Mouse (Mus musculus) liver, embryonic 14.5 days (tissue): ENCODE measurements around the gene Rtel1. TPM values are rescaled to one million over a fixed set of nuclear protein-coding genes. Genes with fewer than 3 reads are reported as not detected.

Experiments
- ATAC-seq: fragments of 200-750 bp; cut with Nextera tagmentation; 2 replicates; pipeline ENCODE4 v1.8.0; 2017; ENCODE audit warnings: moderate number of reproducible peaks, mild to moderate bottlenecking, moderate library complexity; ENCODE audit not compliant: insufficient read depth
- DNase-seq, 3 experiments: peaks; one replicate each; pipeline ENCODE4 v3.0.0-alpha.2; 2012 to 2013; ENCODE audit warnings: low read depth in 3 of 3, low spot score in 3 of 3
- H3K27ac ChIP-seq: fragments of 300-500 bp; sonication (generic); 2 replicates; pipeline ENCODE4 v1.5.1; 2014; ENCODE audit warnings: moderate library complexity, mild to moderate bottlenecking, control low read depth, inconsistent platforms
- H3K27me3 ChIP-seq: fragments of 300-500 bp; sonication (generic); 2 replicates; pipeline ENCODE4 v1.6.1; 2014; ENCODE audit warnings: mild to moderate bottlenecking, low read length, moderate library complexity; ENCODE audit not compliant: control insufficient read depth, insufficient read depth
- H3K36me3 ChIP-seq: fragments of 300-500 bp; sonication (generic); replicated peaks from 2 replicates; pipeline ENCODE4 v1.6.1; 2014; ENCODE audit warnings: low read depth; ENCODE audit not compliant: control insufficient read depth, insufficient read depth
- H3K4me1 ChIP-seq, 2 experiments: fragments of 200-500 bp in 1 of 2; fragments of 300-500 bp in 1 of 2; sonication (generic) in 1 of 2; replicated peaks; 2 replicates each; pipeline ENCODE4 v1.6.1; 2012 to 2014; ENCODE audit warnings: antibody characterized with exemption in 1 of 2, inconsistent platforms in 1 of 2, low read length in 1 of 2; ENCODE audit not compliant: control insufficient read depth in 2 of 2, insufficient read depth in 2 of 2
- H3K4me2 ChIP-seq: fragments of 300-500 bp; sonication (generic); 2 replicates; pipeline ENCODE4 v1.6.1; 2014; ENCODE audit warnings: low read depth, mild to moderate bottlenecking, control low read depth, moderate library complexity
- H3K4me3 ChIP-seq, 2 experiments: fragments of 200-500 bp in 1 of 2; fragments of 300-500 bp in 1 of 2; sonication (generic) in 1 of 2; 2 replicates each; pipeline ENCODE4 v1.5.1; 2012 to 2014; ENCODE audit warnings: low read depth in 2 of 2, low read length in 2 of 2, mild to moderate bottlenecking in 2 of 2, control low read depth in 1 of 2, inconsistent platforms in 1 of 2, moderate library complexity in 1 of 2; ENCODE audit not compliant: insufficient read depth in 1 of 2
- H3K9ac ChIP-seq: fragments of 300-500 bp; sonication (generic); replicated peaks from 2 replicates; pipeline ENCODE4 v1.6.1; 2014; ENCODE audit warnings: mild to moderate bottlenecking, control low read depth, moderate library complexity
- H3K9me3 ChIP-seq: fragments of 300-500 bp; sonication (generic); 2 replicates; pipeline ENCODE4 v1.6.1; 2016; ENCODE audit warnings: low read length, mixed read lengths; ENCODE audit not compliant: control insufficient read depth
- CTCF ChIP-seq: IDR thresholded peaks from 2 replicates; pipeline ENCODE4 v1.5.1; 2016; ENCODE audit warnings: antibody characterized with exemption, low read depth, control low read depth
- EP300 ChIP-seq: IDR thresholded peaks from 2 replicates; pipeline ENCODE4 v1.6.1; 2016; ENCODE audit warnings: antibody characterized with exemption, low read depth
- WGBS: fragments of 180-500 bp; shearing (Covaris S2); extraction: QIAGEN DNeasy Blood & Tissue Kit; methylation state at CpG from one replicate; pipeline ENCODE4 v1.1.7; 2014; ENCODE audit not compliant: insufficient replicate concordance; 5-methylcytosine and 5-hydroxymethylcytosine counted together
- polyA plus RNA-seq, 2 experiments: library from polyadenylated mRNA; depleted of rRNA in 1 of 2; stranded (reverse) in 1 of 2; unstranded in 1 of 2; fragments of >200 nt; fragmentation: Nextera tagmentation in 1 of 2; extraction: Ambion mirVana in 1 of 2; gene quantifications; 2 replicates each; pipeline versions ENCODE4 v1.2.1 to v1.2.3; 2012 to 2014

Rtel1 gene
- polyA plus RNA-seq, 2 experiments = 26.2 to 39.1 TPM

GRCm38 (mm10) chr2:181392600-181393213, 73.2 kb downstream of the Rtel1 start:
- Histone ChIP-seq H3K4me1 (no peaks in the 10 kb centered on the region), H3K27ac (no peak overlapping the region), H3K9me3 (no peaks in the 10 kb centered on the region), H3K9ac (no peak overlapping the region), H3K27me3 (no peaks in the 10 kb centered on the region), H3K4me3 (no peak overlapping the region), H3K4me2 (no peak overlapping the region), H3K36me3 (peaks cover 10% of the 10 kb centered on the region)
- peak; percentile 66 for ATAC-seq
- TF ChIP-seq CTCF = peak; percentile 95
- no peak for TF ChIP-seq EP300
- WGBS = 32% methylated on average over 4 of the region's 4 CpGs
- DNase-seq = peak; percentile 63 to 68 (median 63)

- DNase-seq = no peak
- Histone ChIP-seq H3K36me3 (peaks cover 10% of the 10 kb centered on the region), H3K9ac (no peak overlapping the region), H3K9me3 (no peaks in the 10 kb centered on the region), H3K27ac (no peak overlapping the region), H3K27me3 (no peaks in the 10 kb centered on the region), H3K4me1 (no peaks in the 10 kb centered on the region), H3K4me2 (no peak overlapping the region), H3K4me3 (no peak overlapping the region)
- no peak for ATAC-seq
- TF ChIP-seq EP300 = no peak
- TF ChIP-seq CTCF = no peak
- WGBS = 88% methylated on average over 3 of the region's 3 CpGs
These were observed 74.5 kb downstream of the Rtel1 start for GRCm38 (mm10) chr2:181394086-181394485.

- WGBS = 78% methylated on average over 5 of the region's 5 CpGs
- Histone ChIP-seq H3K4me1 (0 out of 4 replicates have a peak, but pooled peaks cover 0 to 3% of the 10 kb centered on the region in 2 experiments), H3K27ac (no peak overlapping the region), H3K4me3 (no peak overlapping the region), H3K4me2 (no peak overlapping the region), H3K9me3 (no peaks in the 10 kb centered on the region), H3K9ac (no peak overlapping the region), H3K36me3 (no peaks in the 10 kb centered on the region; the same call in none of the 2 replicates), H3K27me3 (no peaks in the 10 kb centered on the region)
- DNase-seq = no peak
- TF ChIP-seq EP300 (no peak), CTCF (no peak)
- ATAC-seq = no peak
These were observed 77.7 kb downstream of the Rtel1 start for GRCm38 (mm10) chr2:181397207-181397761.

GRCm38 (mm10) chr2:181401497-181401896, 82.0 kb downstream of the Rtel1 start:
- peaks cover 0 to 6% of the 10 kb centered on the region in 2 experiments; a peak in 2 of 4 replicates for H3K4me1 ChIP-seq
- H3K27me3 ChIP-seq = no peaks in the 10 kb centered on the region
- no peaks in the 10 kb centered on the region; the same call in 1 of the 2 replicates for H3K36me3 ChIP-seq
- WGBS = 0% methylated on average over 1 of the region's 1 CpGs
- TF ChIP-seq EP300 (no peak), CTCF (no peak)
- DNase-seq (no peak), ATAC-seq (0 out of 2 replicates have a peak, but pooled peaks have one; percentile 18)
- H3K27ac ChIP-seq = no peak overlapping the region
- no peak overlapping the region for H3K9ac ChIP-seq
- no peak overlapping the region for H3K4me3 ChIP-seq
- no peak overlapping the region for H3K4me2 ChIP-seq
- H3K9me3 ChIP-seq = no peaks in the 10 kb centered on the region

GRCm38 (mm10) chr2:181403722-181404121, 84.2 kb downstream of the Rtel1 start:
- DNase-seq (no peak), ATAC-seq (no peak)
- H3K27ac ChIP-seq = no peak overlapping the region
- no peak overlapping the region for H3K9ac ChIP-seq
- no peak overlapping the region for H3K4me2 ChIP-seq
- H3K4me1 ChIP-seq = peaks cover 0 to 6% of the 10 kb centered on the region in 2 experiments; a peak in 2 of 4 replicates
- no peak for TF ChIP-seq EP300
- no peak for TF ChIP-seq CTCF
- H3K27me3 ChIP-seq = no peaks in the 10 kb centered on the region
- peaks cover 2% of the 10 kb centered on the region; the same call in 1 of the 2 replicates for H3K36me3 ChIP-seq
- WGBS = 53% methylated on average over 3 of the region's 3 CpGs
- no peaks in the 10 kb centered on the region for H3K9me3 ChIP-seq
- no peak overlapping the region for H3K4me3 ChIP-seq

Other genes starting within 250 kb of the Rtel1 start
- gene Kcnq2, start 184.4 kb upstream of the Rtel1 start, polyA plus RNA-seq (2012; rRNA removed) = 0.06 and 0.16 TPM in 2 replicates
- gene Kcnq2, start 184.4 kb upstream of the Rtel1 start, polyA plus RNA-seq (2014; fragmentation: Nextera tagmentation; extraction: Ambion mirVana) = 0.06 and 0.08 TPM in 2 replicates
- 0.06 TPM in 1 of 2 replicates, not detected in the other for gene Eef1a2, start 162.7 kb upstream of the Rtel1 start, polyA plus RNA-seq (2012; rRNA removed)
- not detected in 2 replicates for gene Eef1a2, start 162.7 kb upstream of the Rtel1 start, polyA plus RNA-seq (2014; fragmentation: Nextera tagmentation; extraction: Ambion mirVana)
- gene Ppdpf, start 132.5 kb upstream of the Rtel1 start, polyA plus RNA-seq (2012; rRNA removed) = 44.6 and 63.1 TPM in 2 replicates
- gene Ppdpf, start 132.5 kb upstream of the Rtel1 start, polyA plus RNA-seq (2014; fragmentation: Nextera tagmentation; extraction: Ambion mirVana) = 115 TPM in 2 replicates
- 0.05 and 0.06 TPM in 2 replicates for gene Ptk6, start 117.0 kb upstream of the Rtel1 start, polyA plus RNA-seq (2012; rRNA removed)
- 0.05 TPM in 1 of 2 replicates, not detected in the other for gene Ptk6, start 117.0 kb upstream of the Rtel1 start, polyA plus RNA-seq (2014; fragmentation: Nextera tagmentation; extraction: Ambion mirVana)
- gene Srms, start 106.6 kb upstream of the Rtel1 start, polyA plus RNA-seq (2012; rRNA removed) = 0.15 and 0.19 TPM in 2 replicates
- 0.22 and 0.39 TPM in 2 replicates for gene Srms, start 106.6 kb upstream of the Rtel1 start, polyA plus RNA-seq (2014; fragmentation: Nextera tagmentation; extraction: Ambion mirVana)
- 0.22 and 0.25 TPM in 2 replicates for gene Fndc11, start 99.7 kb upstream of the Rtel1 start, polyA plus RNA-seq (2012; rRNA removed)
- 0.14 and 0.24 TPM in 2 replicates for gene Fndc11, start 99.7 kb upstream of the Rtel1 start, polyA plus RNA-seq (2014; fragmentation: Nextera tagmentation; extraction: Ambion mirVana)
- gene Helz2, start 77.7 kb upstream of the Rtel1 start, polyA plus RNA-seq (2012; rRNA removed) = 4.2 and 4.6 TPM in 2 replicates
- gene Helz2, start 77.7 kb upstream of the Rtel1 start, polyA plus RNA-seq (2014; fragmentation: Nextera tagmentation; extraction: Ambion mirVana) = 1.6 and 2.0 TPM in 2 replicates
- gene Gmeb2, start 31.7 kb upstream of the Rtel1 start, polyA plus RNA-seq (2012; rRNA removed) = 11.0 and 12.2 TPM in 2 replicates
- 7.6 and 10.3 TPM in 2 replicates for gene Gmeb2, start 31.7 kb upstream of the Rtel1 start, polyA plus RNA-seq (2014; fragmentation: Nextera tagmentation; extraction: Ambion mirVana)
- 0.06 and 1.0 TPM in 2 replicates for gene Stmn3, start 5.2 kb upstream of the Rtel1 start, polyA plus RNA-seq (2012; rRNA removed)
- gene Stmn3, start 5.2 kb upstream of the Rtel1 start, polyA plus RNA-seq (2014; fragmentation: Nextera tagmentation; extraction: Ambion mirVana) = 0.09 TPM in 1 of 2 replicates, not detected in the other
- gene Zgpat, start 45.2 kb downstream of the Rtel1 start, polyA plus RNA-seq (2012; rRNA removed) = 7.7 and 8.8 TPM in 2 replicates
- 8.4 and 10.5 TPM in 2 replicates for gene Zgpat, start 45.2 kb downstream of the Rtel1 start, polyA plus RNA-seq (2014; fragmentation: Nextera tagmentation; extraction: Ambion mirVana)
- 13.3 and 21.1 TPM in 2 replicates for gene Arfrp1, start 45.7 kb downstream of the Rtel1 start, polyA plus RNA-seq (2012; rRNA removed)
- gene Arfrp1, start 45.7 kb downstream of the Rtel1 start, polyA plus RNA-seq (2014; fragmentation: Nextera tagmentation; extraction: Ambion mirVana) = 14.8 and 16.9 TPM in 2 replicates
- gene Lime1, start 60.3 kb downstream of the Rtel1 start, polyA plus RNA-seq (2012; rRNA removed) = 10.9 and 12.3 TPM in 2 replicates
- 4.0 and 4.7 TPM in 2 replicates for gene Lime1, start 60.3 kb downstream of the Rtel1 start, polyA plus RNA-seq (2014; fragmentation: Nextera tagmentation; extraction: Ambion mirVana)
- 4.4 and 5.3 TPM in 2 replicates for gene Zbtb46, start 139.7 kb downstream of the Rtel1 start, polyA plus RNA-seq (2012; rRNA removed)
- gene Zbtb46, start 139.7 kb downstream of the Rtel1 start, polyA plus RNA-seq (2014; fragmentation: Nextera tagmentation; extraction: Ambion mirVana) = 6.5 and 6.8 TPM in 2 replicates
- 0.01 TPM in 1 of 2 replicates, not detected in the other for gene Abhd16b, start 173.5 kb downstream of the Rtel1 start, polyA plus RNA-seq (2012; rRNA removed)
- not detected in 2 replicates for gene Abhd16b, start 173.5 kb downstream of the Rtel1 start, polyA plus RNA-seq (2014; fragmentation: Nextera tagmentation; extraction: Ambion mirVana)
- 19.6 and 36.1 TPM in 2 replicates for gene Tpd52l2, start 177.4 kb downstream of the Rtel1 start, polyA plus RNA-seq (2012; rRNA removed)
- gene Tpd52l2, start 177.4 kb downstream of the Rtel1 start, polyA plus RNA-seq (2014; fragmentation: Nextera tagmentation; extraction: Ambion mirVana) = 78.3 and 80.5 TPM in 2 replicates
- 12.5 and 13.9 TPM in 2 replicates for gene Dnajc5, start 200.7 kb downstream of the Rtel1 start, polyA plus RNA-seq (2012; rRNA removed)
- 20.0 and 23.7 TPM in 2 replicates for gene Dnajc5, start 200.7 kb downstream of the Rtel1 start, polyA plus RNA-seq (2014; fragmentation: Nextera tagmentation; extraction: Ambion mirVana)